Mouse (Mus musculus) gastrocnemius, postnatal 10 days (tissue): ENCODE measurements around the gene Dlg2. TPM values are rescaled to one million over a fixed set of nuclear protein-coding genes. Genes with fewer than 3 reads are reported as not detected.
A peak's percentile ranks its signal among the peaks of the same experiment; 100 is the strongest.

Experiments
- DNase-seq: peaks from one replicate; pipeline ENCODE4 v3.0.0; 2021; ENCODE audit warnings: mixed read lengths
- total RNA-seq, 2 experiments: library from RNA; stranded (reverse); gene quantifications; 2 replicates each; pipeline ENCODE4 v1.2.3; 2021

Dlg2 gene
- total RNA-seq, 2 experiments from 2014 or later, result 1.8 to 3.4 TPM

- no peak for DNase-seq
Observed at GRCm38 (mm10) chr7:91583566-91583965, 1107.1 kb downstream of the Dlg2 start.

GRCm38 (mm10) chr7:91591261-91592170 is 1115.0 kb downstream of the Dlg2 start:
- DNase-seq, result no peak

- DNase-seq, result no peak
Observed at GRCm38 (mm10) chr7:91598549-91598948, 1122.1 kb downstream of the Dlg2 start.

GRCm38 (mm10) chr7:91601307-91601706 is 1124.8 kb downstream of the Dlg2 start:
- no peak for DNase-seq

GRCm38 (mm10) chr7:91603561-91603960 is 1127.1 kb downstream of the Dlg2 start:
- DNase-seq, result no peak

- no peak for DNase-seq
Observed at GRCm38 (mm10) chr7:91653033-91653432, 1176.6 kb downstream of the Dlg2 start.

GRCm38 (mm10) chr7:91659498-91659897 is 1183.0 kb downstream of the Dlg2 start:
- no peak for DNase-seq

GRCm38 (mm10) chr7:91672236-91673017 is 1196.0 kb downstream of the Dlg2 start:
- DNase-seq, result peak; percentile 3

- no peak for DNase-seq
Observed at GRCm38 (mm10) chr7:91674401-91674800, 1197.9 kb downstream of the Dlg2 start.

- DNase-seq, result no peak
Observed at GRCm38 (mm10) chr7:91677934-91678333, 1201.5 kb downstream of the Dlg2 start.

- DNase-seq, result no peak
Observed at GRCm38 (mm10) chr7:91687930-91688329, 1211.5 kb downstream of the Dlg2 start.

- DNase-seq, result no peak
Observed at GRCm38 (mm10) chr7:91689829-91690228, 1213.4 kb downstream of the Dlg2 start.

GRCm38 (mm10) chr7:91709853-91710252 is 1233.4 kb downstream of the Dlg2 start:
- no peak for DNase-seq

GRCm38 (mm10) chr7:91711184-91711583 is 1234.7 kb downstream of the Dlg2 start:
- no peak for DNase-seq

GRCm38 (mm10) chr7:91715776-91716175 is 1239.3 kb downstream of the Dlg2 start:
- no peak for DNase-seq

- DNase-seq, result no peak
Observed at GRCm38 (mm10) chr7:91716696-91717095, 1240.2 kb downstream of the Dlg2 start.

- no peak for DNase-seq
Observed at GRCm38 (mm10) chr7:91720318-91720717, 1243.8 kb downstream of the Dlg2 start.

- DNase-seq, result no peak
Observed at GRCm38 (mm10) chr7:91724397-91724796, 1247.9 kb downstream of the Dlg2 start.

GRCm38 (mm10) chr7:91740748-91741147 is 1264.3 kb downstream of the Dlg2 start:
- no peak for DNase-seq

GRCm38 (mm10) chr7:91753151-91753861 is 1276.8 kb downstream of the Dlg2 start:
- no peak for DNase-seq

GRCm38 (mm10) chr7:91767648-91768047 is 1291.2 kb downstream of the Dlg2 start:
- DNase-seq, result no peak

GRCm38 (mm10) chr7:91778673-91779072 is 1302.2 kb downstream of the Dlg2 start:
- no peak for DNase-seq

GRCm38 (mm10) chr7:91784617-91785016 is 1308.1 kb downstream of the Dlg2 start:
- no peak for DNase-seq
